Mouse (Mus musculus) forebrain, postnatal 0 days (tissue): ENCODE results near the gene Maml3. TPM values are rescaled to one million over a fixed set of nuclear protein-coding genes. Genes with fewer than 3 reads are reported as not detected.

Source experiments
- ATAC-seq: fragments of 200-750 bp; cut with Nextera tagmentation; 2 replicates; pipeline ENCODE4 v1.8.0; 2017; ENCODE audit warnings: mild to moderate bottlenecking, moderate library complexity
- DNase-seq: peaks from one replicate; pipeline ENCODE4 v3.0.0-alpha.2; 2015
- H3K27ac ChIP-seq: fragments of 300-500 bp; sonication (generic); 2 replicates; pipeline ENCODE4 v1.5.1; 2014; ENCODE audit warnings: low read depth, mild to moderate bottlenecking, antibody characterized with exemption, low read length, moderate library complexity, mixed read lengths
- H3K27me3 ChIP-seq: fragments of 300-500 bp; sonication (generic); 2 replicates; pipeline ENCODE4 v1.6.1; 2014; ENCODE audit warnings: mild to moderate bottlenecking, low read length, mixed read lengths; ENCODE audit not compliant: insufficient read depth
- H3K36me3 ChIP-seq: fragments of 300-500 bp; sonication (generic); 2 replicates; pipeline ENCODE4 v1.6.1; 2014; ENCODE audit warnings: mild to moderate bottlenecking, moderate library complexity; ENCODE audit not compliant: insufficient read depth
- H3K4me1 ChIP-seq: fragments of 300-500 bp; sonication (generic); 2 replicates; pipeline ENCODE4 v1.6.1; 2014; ENCODE audit warnings: antibody characterized with exemption; ENCODE audit not compliant: insufficient read depth
- H3K4me2 ChIP-seq: fragments of 300-500 bp; sonication (generic); 2 replicates; pipeline ENCODE4 v1.6.1; 2014; ENCODE audit warnings: low read depth, mild to moderate bottlenecking, moderate library complexity
- H3K4me3 ChIP-seq: fragments of 300-500 bp; sonication (generic); 2 replicates; pipeline ENCODE4 v1.5.1; 2014; ENCODE audit warnings: low read depth, low read length, mixed read lengths
- H3K9ac ChIP-seq: fragments of 300-500 bp; sonication (generic); 2 replicates; pipeline ENCODE4 v1.6.1; 2014; ENCODE audit warnings: mild to moderate bottlenecking
- H3K9me3 ChIP-seq: fragments of 300-500 bp; sonication (generic); 2 replicates; pipeline ENCODE4 v1.6.1; 2016; ENCODE audit warnings: low read length
- CTCF ChIP-seq: sonication (generic); IDR thresholded peaks from 2 replicates; pipeline ENCODE4 v1.5.1; 2016; ENCODE audit warnings: antibody characterized with exemption, control low read depth, low read depth
- WGBS: fragments of 180-500 bp; shearing (Covaris S2); extraction: QIAGEN DNeasy Blood & Tissue Kit; methylation state at CpG from one replicate; pipeline ENCODE4 v1.1.7; 2014; 5-methylcytosine and 5-hydroxymethylcytosine counted together
- polyA plus RNA-seq: library from polyadenylated mRNA; unstranded; fragments of >200 nt; fragmentation: Nextera tagmentation; extraction: Ambion mirVana; gene quantifications from 2 replicates; pipeline ENCODE4 v1.2.1, GENCODE M21; 2015
- total RNA-seq: library from RNA; depleted of rRNA; stranded (reverse); fragments of >200 nt; gene quantifications from 2 replicates; pipeline ENCODE4 v1.2.3, GENCODE M21; 2014

The Maml3 gene
- total and polyA plus RNA-seq, 2 experiments from 2014 or later: 3.1 to 14.9 TPM

- Histone ChIP-seq H3K9me3 (no peaks in the 10 kb centered on the region), H3K27ac (no peak overlapping the region), H3K4me2 (no peak overlapping the region), H3K4me3 (no peak overlapping the region), H3K36me3 (no peaks in the 10 kb centered on the region), H3K4me1 (peaks cover 12% of the 10 kb centered on the region; the same call in 1 of the 2 replicates), H3K27me3 (no peaks in the 10 kb centered on the region), H3K9ac (no peak overlapping the region)
- 100% methylated on average over 2 of the region's 2 CpGs for WGBS
- DNase-seq (no peak), ATAC-seq (no peak)
- peak; percentile 32 for TF ChIP-seq CTCF
These were observed 316.9 kb downstream of the Maml3 start for GRCm38 (mm10) chr3:51787945-51788344.

- DNase-seq (no peak), ATAC-seq (no peak)
- no peak for TF ChIP-seq CTCF
- Histone ChIP-seq H3K4me1 (peaks cover 12% of the 10 kb centered on the region; the same call in 1 of the 2 replicates), H3K36me3 (no peaks in the 10 kb centered on the region), H3K9ac (no peak overlapping the region), H3K27me3 (no peaks in the 10 kb centered on the region), H3K4me2 (no peak overlapping the region), H3K27ac (no peak overlapping the region), H3K9me3 (no peaks in the 10 kb centered on the region), H3K4me3 (no peak overlapping the region)
- WGBS: 77% methylated on average over 7 of the region's 7 CpGs
These were observed 319.1 kb downstream of the Maml3 start for GRCm38 (mm10) chr3:51785796-51786195.

DNA sequence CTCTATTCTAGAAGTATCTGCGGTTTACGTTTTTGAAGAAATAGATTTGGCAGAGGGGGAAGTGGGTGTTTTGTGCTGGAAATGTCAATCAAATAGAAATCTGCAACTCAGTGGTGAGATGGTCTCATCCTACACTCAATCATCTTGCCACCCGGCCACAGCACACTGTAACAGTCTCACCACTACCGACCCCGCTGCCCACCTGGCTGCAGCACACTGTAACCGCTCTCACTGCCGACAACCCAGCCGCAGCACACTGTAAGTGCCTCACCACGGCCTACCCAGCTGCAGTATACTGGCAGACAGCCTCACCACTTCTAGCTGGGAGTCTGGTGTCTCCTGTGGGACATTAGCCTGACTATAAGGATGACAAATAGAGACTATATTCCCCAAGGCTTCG is 322.7 kb downstream of the Maml3 start:
- Histone ChIP-seq H3K9me3 (no peaks in the 10 kb centered on the region), H3K4me1 (peaks cover 9% of the 10 kb centered on the region; the same call in 1 of the 2 replicates), H3K4me3 (no peak overlapping the region), H3K27ac (no peak overlapping the region), H3K9ac (no peak overlapping the region), H3K4me2 (no peak overlapping the region), H3K36me3 (no peaks in the 10 kb centered on the region), H3K27me3 (no peaks in the 10 kb centered on the region)
- WGBS: 83% methylated on average over 10 of the region's 10 CpGs
- no peak for TF ChIP-seq CTCF
- no peak for DNase-seq
- ATAC-seq: no peak

GRCm38 (mm10) chr3:51778738-51779592 is 325.9 kb downstream of the Maml3 start:
- no peak for TF ChIP-seq CTCF
- Histone ChIP-seq H3K9me3 (no peaks in the 10 kb centered on the region), H3K4me1 (peaks cover 9% of the 10 kb centered on the region; the same call in 1 of the 2 replicates), H3K9ac (no peak overlapping the region; the same call in 1 of the 2 replicates), H3K27me3 (no peaks in the 10 kb centered on the region), H3K4me3 (no peak overlapping the region), H3K27ac (peak overlapping the region; percentile 37), H3K36me3 (no peaks in the 10 kb centered on the region), H3K4me2 (no peak overlapping the region)
- peak; percentile 82 for ATAC-seq
- 19% methylated on average over 16 of the region's 16 CpGs for WGBS
- DNase-seq: peak; percentile 51

DNA sequence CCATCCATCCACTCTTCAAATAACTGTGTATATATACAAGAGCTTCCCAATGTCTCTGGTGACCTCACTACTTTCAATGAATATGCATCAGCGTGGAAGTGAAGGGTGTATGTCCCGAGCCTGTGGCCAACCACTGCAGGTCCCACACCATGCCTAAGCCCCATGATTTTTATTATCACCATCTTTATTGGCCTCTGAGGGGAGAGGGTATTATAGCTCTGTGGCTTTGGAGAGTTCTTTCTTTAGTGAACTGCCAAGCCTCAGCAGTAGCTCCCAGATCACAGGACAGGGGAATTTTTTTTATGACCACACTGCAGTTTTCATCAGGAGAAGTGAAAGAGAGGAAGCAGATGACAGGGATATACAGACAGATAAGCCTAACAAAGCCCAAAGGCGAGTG is 326.7 kb downstream of the Maml3 start:
- Histone ChIP-seq H3K4me1 (peaks cover 9% of the 10 kb centered on the region; the same call in 1 of the 2 replicates), H3K36me3 (no peaks in the 10 kb centered on the region), H3K4me3 (no peak overlapping the region), H3K4me2 (no peak overlapping the region), H3K27ac (peak overlapping the region; percentile 37; the same call in 1 of the 2 replicates), H3K9me3 (no peaks in the 10 kb centered on the region), H3K9ac (no peak overlapping the region), H3K27me3 (no peaks in the 10 kb centered on the region)
- 63% methylated on average over 3 of the region's 3 CpGs for WGBS
- TF ChIP-seq CTCF: no peak
- DNase-seq: no peak
- no peak for ATAC-seq

GRCm38 (mm10) chr3:51776018-51776611 is 328.8 kb downstream of the Maml3 start:
- 92% methylated on average over 2 of the region's 2 CpGs for WGBS
- Histone ChIP-seq H3K27me3 (no peaks in the 10 kb centered on the region), H3K4me2 (no peak overlapping the region), H3K4me3 (no peak overlapping the region), H3K9me3 (no peaks in the 10 kb centered on the region), H3K9ac (no peak overlapping the region), H3K36me3 (no peaks in the 10 kb centered on the region), H3K27ac (no peak overlapping the region), H3K4me1 (peaks cover 9% of the 10 kb centered on the region; the same call in 1 of the 2 replicates)
- no peak for DNase-seq
- ATAC-seq: no peak
- no peak for TF ChIP-seq CTCF

DNA sequence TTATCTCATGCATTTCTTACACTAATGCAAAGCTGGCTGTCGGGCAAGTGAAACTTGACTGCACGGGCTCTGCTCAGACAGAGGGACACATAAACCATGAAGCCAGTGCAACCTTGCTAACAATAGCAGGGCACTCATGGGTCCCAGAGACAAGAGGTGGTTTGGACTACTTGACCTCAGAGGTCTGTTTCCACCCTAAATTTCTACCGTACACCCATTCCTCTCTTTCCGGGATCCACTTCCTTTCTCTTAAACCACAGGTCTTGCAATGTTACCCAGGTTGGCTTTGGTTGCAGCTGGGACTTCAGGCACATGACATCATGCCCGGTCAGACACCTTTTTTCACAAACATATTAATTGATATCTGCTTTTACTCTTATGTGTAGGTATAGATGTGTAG is 331.3 kb downstream of the Maml3 start:
- H3K36me3 ChIP-seq: no peaks in the 10 kb centered on the region
- no peaks in the 10 kb centered on the region for H3K27me3 ChIP-seq
- H3K4me3 ChIP-seq: no peak overlapping the region
- no peak overlapping the region for H3K4me2 ChIP-seq
- H3K9ac ChIP-seq: no peak overlapping the region
- no peak for TF ChIP-seq CTCF
- no peaks in the 10 kb centered on the region for H3K9me3 ChIP-seq
- 0 out of 2 replicates have a peak, but pooled peaks cover 2% of the 10 kb centered on the region for H3K4me1 ChIP-seq
- WGBS: 89% methylated on average over 5 of the region's 5 CpGs
- ATAC-seq (no peak), DNase-seq (no peak)
- H3K27ac ChIP-seq: no peak overlapping the region
